Mouse (Mus musculus) cerebellum, postnatal 14 days (tissue): ENCODE data around the gene Ppox.

Source experiments
- DNase-seq, 2 experiments: peaks; one replicate each; pipeline ENCODE4 v3.0.0; 2021; ENCODE audit warnings: mixed read lengths in 2 of 2

Ppox gene

GRCm38 (mm10) chr1:171265971-171266744 is 14.8 kb downstream of the Ppox start:
- DNase-seq, result no peak

- no peak for DNase-seq
Measured at GRCm38 (mm10) chr1:171263666-171264461, 17.1 kb downstream of the Ppox start.

- DNase-seq, result peak; percentile 72 to 75
Measured at GRCm38 (mm10) chr1:171263185-171263611, 17.8 kb downstream of the Ppox start.

GRCm38 (mm10) chr1:171262594-171263130 is 18.3 kb downstream of the Ppox start:
- DNase-seq, result peak; percentile 80 to 83

GRCm38 (mm10) chr1:171260316-171260715 is 20.7 kb downstream of the Ppox start:
- DNase-seq, result no peak

- DNase-seq, result no peak
Measured at GRCm38 (mm10) chr1:171258921-171259320, 22.1 kb downstream of the Ppox start.

- DNase-seq, result no peak
Measured at GRCm38 (mm10) chr1:171257781-171258180, 23.2 kb downstream of the Ppox start.

- DNase-seq, result peak; percentile 76 to 81
Measured at GRCm38 (mm10) chr1:171256937-171257548, 23.9 kb downstream of the Ppox start.

GRCm38 (mm10) chr1:171256095-171256818 is 24.7 kb downstream of the Ppox start:
- no peak for DNase-seq

GRCm38 (mm10) chr1:171252415-171252814 is 28.6 kb downstream of the Ppox start:
- peak; percentile 50 to 54 for DNase-seq

GRCm38 (mm10) chr1:171251594-171252324 is 29.2 kb downstream of the Ppox start:
- DNase-seq, result peak; percentile 43 to 54

GRCm38 (mm10) chr1:171250680-171251593 is 30.0 kb downstream of the Ppox start, which contains the start of gene Ndufs2:
Ndufs2 (minus strand) TSS chr1:171251388.
- DNase-seq, result peak; percentile 47 to 50

GRCm38 (mm10) chr1:171249913-171250600 is 30.9 kb downstream of the Ppox start, which contains the start of gene Adamts4:
Adamts4 (plus strand) TSS chr1:171250421.
- DNase-seq, result peak; percentile 55 to 65

- no peak for DNase-seq
Measured at GRCm38 (mm10) chr1:171248386-171249226, 32.4 kb downstream of the Ppox start.

- no peak for DNase-seq
Measured at GRCm38 (mm10) chr1:171247916-171248315, 33.1 kb downstream of the Ppox start.

- no peak for DNase-seq
Measured at GRCm38 (mm10) chr1:171247453-171247841, 33.5 kb downstream of the Ppox start.

- DNase-seq, result peak; percentile 99
Measured at GRCm38 (mm10) chr1:171246709-171247452, 34.1 kb downstream of the Ppox start.

- no peak for DNase-seq
Measured at GRCm38 (mm10) chr1:171245353-171245752, 35.6 kb downstream of the Ppox start.
